Mouse (Mus musculus) liver (tissue): ENCODE results near the gene Nek9.
"Not testable (repeated sequence)": the region's sequence is repeated elsewhere in the genome, so short reads cannot be mapped to it uniquely, and the experiment has no call there.

ENCODE experiments used
- DNase-seq: peaks from one replicate; pipeline ENCODE4 v3.0.0-alpha.2; 2020; ENCODE audit warnings: mixed read lengths

Nek9 gene

GRCm38 (mm10) chr12:85288486-85289156 is 50.5 kb downstream of the Nek9 start, which contains the start of gene Zc2hc1c:
Zc2hc1c (plus strand) TSS chr12:85288591.
- peak; percentile 83 for DNase-seq

- DNase-seq, result peak; percentile 41
Observed at GRCm38 (mm10) chr12:85287809-85288485, 51.2 kb downstream of the Nek9 start, which contains the start of gene Acyp1. Acyp1 (minus strand) TSS chr12:85288438.

DNA sequence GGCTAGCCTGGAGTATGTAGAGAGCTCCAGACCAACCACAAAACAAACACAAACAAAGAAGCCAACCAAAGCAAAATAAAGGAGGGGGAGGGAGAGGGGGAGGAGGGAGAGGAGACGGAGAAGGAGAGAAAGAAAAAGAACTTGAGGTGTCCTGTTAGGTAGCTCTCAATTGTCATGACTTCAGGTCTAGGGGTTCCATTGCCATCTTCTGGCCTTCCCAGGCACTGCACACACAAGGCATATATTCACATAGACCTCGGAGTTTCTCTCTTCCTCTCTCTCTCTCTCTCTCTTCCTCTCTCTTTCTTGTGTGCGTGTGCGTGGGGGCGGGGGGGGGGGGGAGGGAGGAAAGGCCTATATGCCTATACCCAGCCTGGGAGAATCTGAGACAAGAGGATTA is 52.2 kb downstream of the Nek9 start:
- DNase-seq, result peak; percentile 36

GRCm38 (mm10) chr12:85284996-85285395 is 54.2 kb downstream of the Nek9 start:
- DNase-seq, result no peak

GRCm38 (mm10) chr12:85284331-85284730 is 54.8 kb downstream of the Nek9 start:
- no peak for DNase-seq

- DNase-seq, result not testable (repeated sequence)
Observed at GRCm38 (mm10) chr12:85281756-85282155, 57.4 kb downstream of the Nek9 start.

GRCm38 (mm10) chr12:85280845-85281651 is 58.1 kb downstream of the Nek9 start:
- DNase-seq, result no peak

- DNase-seq, result peak; percentile 97
Observed at GRCm38 (mm10) chr12:85280105-85280844, 58.9 kb downstream of the Nek9 start.

DNA sequence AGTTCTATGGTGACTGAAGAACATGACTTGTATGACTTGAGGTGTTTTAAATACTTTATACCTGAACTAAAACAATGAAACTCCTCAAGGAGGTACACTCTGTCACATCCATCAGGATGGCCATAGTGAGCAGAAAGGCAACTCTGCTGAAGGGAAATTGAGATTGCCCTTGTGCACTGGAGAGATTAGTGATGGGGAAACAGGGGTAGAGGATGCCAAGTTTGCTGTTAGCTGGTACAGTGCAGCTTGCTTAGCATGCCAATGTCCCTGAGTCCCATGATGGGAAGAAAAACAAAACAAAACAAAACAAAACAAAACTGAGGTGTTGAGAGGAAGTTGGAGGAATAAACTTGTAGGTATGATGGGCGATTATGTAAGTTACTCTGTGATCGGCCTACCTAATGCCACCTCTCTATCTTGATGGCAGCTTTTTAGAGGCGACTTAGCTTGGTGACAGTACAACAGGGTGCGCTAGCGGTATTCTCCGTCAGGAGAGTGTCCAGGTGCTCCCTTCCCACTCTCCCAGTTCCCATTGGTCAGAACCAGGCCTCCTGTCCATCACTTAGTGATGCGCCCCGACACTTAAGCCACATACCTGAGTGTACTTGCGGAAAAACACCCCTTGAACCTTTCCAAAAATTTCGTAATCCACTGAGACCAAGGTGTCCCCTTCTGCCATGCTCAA is 59.6 kb downstream of the Nek9 start:
- peak; percentile 45 for DNase-seq

DNA sequence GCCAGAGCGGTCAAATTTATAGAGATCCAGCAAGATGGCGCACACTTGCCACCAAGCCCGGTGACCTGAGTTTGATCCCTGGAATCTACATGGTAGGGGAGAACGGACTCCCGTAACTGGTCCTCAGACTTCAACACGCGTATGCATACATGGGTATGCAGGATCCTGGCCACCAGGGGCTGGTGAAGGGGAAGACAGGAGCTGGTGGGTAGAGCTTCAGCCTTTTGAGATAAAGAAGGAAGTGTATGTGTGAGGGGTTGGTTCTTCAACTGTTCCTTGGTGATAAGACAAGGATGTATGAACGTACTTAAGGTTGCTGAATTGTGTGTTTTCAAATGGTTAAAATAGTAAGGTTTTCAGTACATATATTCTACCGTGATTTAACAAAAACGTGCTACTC is 60.2 kb downstream of the Nek9 start:
- peak; percentile 71 for DNase-seq

GRCm38 (mm10) chr12:85276273-85276672 is 62.9 kb downstream of the Nek9 start:
- DNase-seq, result no peak

GRCm38 (mm10) chr12:85273508-85273907 is 65.7 kb downstream of the Nek9 start:
- DNase-seq, result no peak

- no peak for DNase-seq
Observed at GRCm38 (mm10) chr12:85271843-85272206, 67.3 kb downstream of the Nek9 start.

- no peak for DNase-seq
Observed at GRCm38 (mm10) chr12:85271132-85271842, 67.9 kb downstream of the Nek9 start.

DNA sequence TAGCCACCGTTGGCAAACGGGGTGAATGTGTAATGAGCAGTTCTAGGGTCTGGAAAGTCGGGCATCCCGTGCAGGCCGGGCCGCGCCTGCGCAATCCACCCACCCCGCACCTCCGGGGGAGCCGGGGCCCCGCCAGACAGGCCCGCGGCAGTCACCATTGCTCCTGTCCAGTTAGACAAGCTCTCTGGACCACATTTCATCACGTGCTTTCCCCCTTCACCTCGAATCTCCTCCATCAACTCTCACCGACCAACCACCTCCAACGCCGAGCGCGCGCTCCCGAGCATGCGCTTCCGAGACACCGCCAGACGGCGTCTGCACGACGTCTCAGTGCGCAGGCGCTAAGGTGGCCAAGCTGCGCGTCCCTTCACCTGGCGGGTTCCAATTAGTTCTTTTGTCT is 68.8 kb downstream of the Nek9 start, which contains the start of gene Mlh3:
Mlh3 (minus strand) TSS at position 281 of the 400 bp plus-strand sequence.
- DNase-seq, result peak; percentile 87

DNA sequence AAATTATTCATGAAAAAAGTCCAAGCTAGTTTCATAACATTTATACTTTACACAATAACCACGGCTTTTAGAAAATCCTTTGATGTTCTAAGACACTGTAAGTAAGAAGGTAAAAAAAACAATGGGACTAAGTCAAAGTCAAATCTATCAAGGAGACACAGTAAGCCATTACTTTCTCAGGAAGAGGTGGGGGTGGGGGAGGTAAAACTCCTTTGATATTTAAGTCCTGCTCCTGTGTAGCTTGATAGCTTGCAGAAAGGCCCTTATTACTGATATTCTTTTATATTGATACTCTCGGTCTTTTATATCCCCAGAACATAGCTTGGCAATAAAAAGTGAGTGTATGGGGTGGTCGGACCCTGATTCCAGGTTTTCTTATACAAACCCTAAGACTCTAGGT is 69.3 kb downstream of the Nek9 start:
- no peak for DNase-seq

- DNase-seq, result no peak
Observed at GRCm38 (mm10) chr12:85266248-85266647, 72.9 kb downstream of the Nek9 start.

GRCm38 (mm10) chr12:85264940-85265339 is 74.2 kb downstream of the Nek9 start:
- no peak for DNase-seq

- DNase-seq, result no peak
Observed at GRCm38 (mm10) chr12:85264531-85264930, 74.6 kb downstream of the Nek9 start.

GRCm38 (mm10) chr12:85263190-85263589 is 76.0 kb downstream of the Nek9 start:
- DNase-seq, result no peak

DNA sequence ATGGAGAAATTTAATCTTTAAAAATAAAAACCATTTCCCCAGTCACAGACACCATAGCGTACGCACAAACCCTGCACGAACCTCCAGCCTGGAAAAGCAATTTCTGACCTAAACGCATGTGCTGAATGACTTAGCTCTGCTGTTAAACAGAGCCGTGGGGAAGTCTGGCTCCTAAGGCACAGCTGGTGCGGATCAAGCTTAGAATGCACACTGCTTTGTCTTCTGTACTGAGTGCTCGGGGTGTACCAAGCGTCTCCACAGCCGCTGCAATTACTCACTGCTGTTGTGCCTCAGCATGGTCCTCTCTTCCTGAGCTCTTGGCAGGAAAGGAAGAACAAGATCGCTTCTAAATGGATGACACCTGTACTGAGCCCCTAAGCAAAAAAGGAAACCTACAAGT is 76.7 kb downstream of the Nek9 start:
- no peak for DNase-seq
